Mouse (Mus musculus) subcutaneous adipose tissue, adult 2 months (tissue): ENCODE data around the gene Ngrn. TPM values are rescaled to one million over a fixed set of nuclear protein-coding genes. Genes with fewer than 3 reads are reported as not detected.

ENCODE experiments used
- polyA plus RNA-seq: library from polyadenylated mRNA; depleted of rRNA; stranded (reverse); fragments of >200 nt; gene quantifications from 2 replicates; pipeline ENCODE4 v1.2.3, GENCODE M21; 2012; ENCODE audit warnings: low replicate concordance; rRNA removed

Ngrn gene
- 19.7 and 21.7 TPM in 2 replicates for polyA plus RNA-seq

GRCm38 (mm10) chr7:80260625-80261371 lies at the start of gene Ngrn:
Ngrn (plus strand) TSS chr7:80261215.

GRCm38 (mm10) chr7:80232489-80233029 lies 28.5 kb upstream of the Ngrn start, which contains the start of the genes Cib1 and Gdpgp1:
Cib1 (minus strand) TSS chr7:80232813.
Gdpgp1 (plus strand) TSS chr7:80232865.

GRCm38 (mm10) chr7:80246148-80246721 lies 14.8 kb upstream of the Ngrn start, which contains the start of gene Ttll13:
Ttll13 (plus strand) TSS chr7:80246376.

GRCm38 (mm10) chr7:80268897-80269750 lies 8.1 kb downstream of the Ngrn start, which contains the start of gene Vps33b:
Vps33b (plus strand) TSS chr7:80269649.

GRCm38 (mm10) chr7:80294062-80294763 lies 33.2 kb downstream of the Ngrn start, which contains the start of gene Prc1:
Prc1 (plus strand) TSS chr7:80294450.

Other genes starting within 250 kb of the Ngrn start
- 21.2 and 37.4 TPM in 2 replicates for gene Zfp710, start 236.4 kb upstream of the Ngrn start, polyA plus RNA-seq
- 206 and 233 TPM in 2 replicates for gene Idh2, start 145.8 kb upstream of the Ngrn start, polyA plus RNA-seq
- gene Sema4b, start 74.4 kb upstream of the Ngrn start, polyA plus RNA-seq = 15.8 and 27.0 TPM in 2 replicates
- 97.9 and 136 TPM in 2 replicates for gene Cib1, start 28.4 kb upstream of the Ngrn start, polyA plus RNA-seq
- 1.7 and 2.6 TPM in 2 replicates for gene Gdpgp1, start 28.4 kb upstream of the Ngrn start, polyA plus RNA-seq
- 0.46 and 1.3 TPM in 2 replicates for gene Ttll13, start 14.8 kb upstream of the Ngrn start, polyA plus RNA-seq
- 9.4 and 13.4 TPM in 2 replicates for gene Vps33b, start 8.4 kb downstream of the Ngrn start, polyA plus RNA-seq
- gene Prc1, start 33.2 kb downstream of the Ngrn start, polyA plus RNA-seq = 2.5 and 22.8 TPM in 2 replicates
- gene Rccd1, start 63.2 kb downstream of the Ngrn start, polyA plus RNA-seq = 16.6 and 23.4 TPM in 2 replicates
- gene Unc45a, start 79.8 kb downstream of the Ngrn start, polyA plus RNA-seq = 53.3 and 103 TPM in 2 replicates
- gene Hddc3, start 81.9 kb downstream of the Ngrn start, polyA plus RNA-seq = 47.8 and 55.0 TPM in 2 replicates
- 126 and 160 TPM in 2 replicates for gene Man2a2, start 110.2 kb downstream of the Ngrn start, polyA plus RNA-seq
- gene Fes, start 126.7 kb downstream of the Ngrn start, polyA plus RNA-seq = 38.4 and 46.2 TPM in 2 replicates
- 79.3 and 93.7 TPM in 2 replicates for gene Furin, start 144.2 kb downstream of the Ngrn start, polyA plus RNA-seq